Mouse (Mus musculus) myocyte (in vitro differentiated cells): Measurements from ENCODE around the gene Klhl3. TPM values are rescaled to one million over a fixed set of nuclear protein-coding genes. Genes with fewer than 3 reads are reported as not detected.

Source experiments
- H3K27me3 ChIP-seq: one replicate; pipeline ENCODE4 v1.6.1; 2011; ENCODE audit not compliant: control insufficient read depth, insufficient read depth, insufficient read length
- H3K36me3 ChIP-seq: one replicate; pipeline ENCODE4 v1.6.1; 2011; ENCODE audit not compliant: control insufficient read depth, insufficient read depth
- H3K4me2 ChIP-seq: one replicate; pipeline ENCODE4 v1.6.1; 2011; ENCODE audit warnings: low read depth, control low read depth
- H3K4me3 ChIP-seq: one replicate; pipeline ENCODE4 v1.5.1; 2011; ENCODE audit warnings: mild to moderate bottlenecking, control low read depth, moderate library complexity
- H3K79me2 ChIP-seq: one replicate; pipeline ENCODE4 v1.6.1; 2011; ENCODE audit not compliant: control insufficient read depth, insufficient read depth
- H3ac ChIP-seq: one replicate; pipeline ENCODE4 v1.6.1; 2011; ENCODE audit not compliant: control insufficient read depth, insufficient read length
- CEBPB ChIP-seq: IDR thresholded peaks from 2 replicates; pipeline ENCODE4 v1.6.1; 2011; ENCODE audit warnings: mild to moderate bottlenecking, moderate library complexity; ENCODE audit not compliant: poor library complexity, insufficient read depth, severe bottlenecking
- E2F4 ChIP-seq: IDR thresholded peaks from one replicate; pipeline ENCODE4 v1.6.1; 2011; ENCODE audit warnings: mild to moderate bottlenecking, control low read depth, moderate library complexity; ENCODE audit not compliant: insufficient read depth
- MAX ChIP-seq: IDR thresholded peaks from one replicate; pipeline ENCODE4 v1.6.1; 2011; ENCODE audit warnings: low read depth, mild to moderate bottlenecking, control low read depth
- MYOD1 ChIP-seq, 3 experiments: IDR thresholded peaks; one replicate each; pipeline ENCODE4 v1.6.1; 2011; ENCODE audit warnings: control low read depth in 2 of 3, low read depth in 2 of 3, mild to moderate bottlenecking in 2 of 3, moderate library complexity in 1 of 3; ENCODE audit not compliant: insufficient read length in 2 of 3, control insufficient read depth in 1 of 3
- MYOG ChIP-seq, 3 experiments: IDR thresholded peaks; one replicate each; pipeline ENCODE4 v1.6.1; 2011; ENCODE audit warnings: control low read depth in 2 of 3, low read depth in 2 of 3, mild to moderate bottlenecking in 2 of 3; ENCODE audit not compliant: insufficient read length in 2 of 3, control insufficient read depth in 1 of 3, insufficient read depth in 1 of 3
- POLR2A ChIP-seq: IDR thresholded peaks from one replicate; pipeline ENCODE4 v1.6.1; 2011; ENCODE audit warnings: low read depth, mild to moderate bottlenecking, control low read depth, moderate library complexity; ENCODE audit not compliant: insufficient read length
- POLR2AphosphoS2 ChIP-seq: IDR thresholded peaks from one replicate; pipeline ENCODE4 v1.6.1; 2011; ENCODE audit warnings: low read depth, control low read depth; ENCODE audit not compliant: insufficient read length
- REST ChIP-seq: IDR thresholded peaks from one replicate; pipeline ENCODE4 v1.6.1; 2011; ENCODE audit warnings: mild to moderate bottlenecking, control low read depth, moderate library complexity; ENCODE audit not compliant: insufficient read depth, insufficient read length
- SRF ChIP-seq: IDR thresholded peaks from one replicate; pipeline ENCODE4 v1.6.1; 2011; ENCODE audit warnings: low read depth; ENCODE audit not compliant: control insufficient read depth, insufficient read length
- TCF12 ChIP-seq: IDR thresholded peaks from one replicate; pipeline ENCODE4 v1.6.1; 2011; ENCODE audit warnings: mild to moderate bottlenecking, control low read depth; ENCODE audit not compliant: poor library complexity, insufficient read depth, severe bottlenecking
- TCF3 ChIP-seq: IDR thresholded peaks from one replicate; pipeline ENCODE4 v1.6.1; 2011; ENCODE audit warnings: low read depth, control low read depth; ENCODE audit not compliant: insufficient read length
- USF1 ChIP-seq: IDR thresholded peaks from one replicate; pipeline ENCODE4 v1.6.1; 2011; ENCODE audit warnings: low read depth, mild to moderate bottlenecking, control low read depth, moderate library complexity
- polyA plus RNA-seq: library from polyadenylated mRNA; unstranded; fragments of >200 nt; fragmentation: generic; extraction: Trizol; gene quantifications from one replicate; pipeline ENCODE4 v1.2.1, GENCODE M21; 2012; ENCODE audit warnings: missing spikeins

The Klhl3 gene
- 0.01 TPM for polyA plus RNA-seq

GRCm38 (mm10) chr13:58113061-58113900, at the start of gene Klhl3:
Gene Klhl3 (minus strand): TSS chr13:58113592.
- peak within 1 kb of the TSS; percentile 45 for H3K4me2 ChIP-seq
- no peak within 1 kb of the TSS for H3ac ChIP-seq
- H3K4me3 ChIP-seq = no peak within 1 kb of the TSS
- H3K79me2 ChIP-seq = no peaks in the 10 kb centered on the region
- H3K27me3 ChIP-seq = no peaks in the 10 kb centered on the region
- TF ChIP-seq E2F4 = no peak
- no peak for TF ChIP-seq USF1
- TF ChIP-seq MYOG (IDR thresholded peaks at IDR 0.05; ENCODE audit: control insufficient read depth in 1 of 3, insufficient read depth in 1 of 3, insufficient read length in 2 of 3, low read depth in 2 of 3) = no peak
- TF ChIP-seq REST = no peak
- TF ChIP-seq TCF3 = no peak
- no peak for TF ChIP-seq TCF12
- TF ChIP-seq MAX = no peak
- TF ChIP-seq CEBPB = no peak
- no peak for TF ChIP-seq MYOD1 (IDR thresholded peaks at IDR 0.05; ENCODE audit: control insufficient read depth in 1 of 3, insufficient read length in 2 of 3, low read depth in 2 of 3)
- TF ChIP-seq POLR2AphosphoS2 = no peak
- no peak for TF ChIP-seq SRF
- TF ChIP-seq POLR2A = no peak
- no peaks in the 10 kb centered on the region for H3K36me3 ChIP-seq

DNA sequence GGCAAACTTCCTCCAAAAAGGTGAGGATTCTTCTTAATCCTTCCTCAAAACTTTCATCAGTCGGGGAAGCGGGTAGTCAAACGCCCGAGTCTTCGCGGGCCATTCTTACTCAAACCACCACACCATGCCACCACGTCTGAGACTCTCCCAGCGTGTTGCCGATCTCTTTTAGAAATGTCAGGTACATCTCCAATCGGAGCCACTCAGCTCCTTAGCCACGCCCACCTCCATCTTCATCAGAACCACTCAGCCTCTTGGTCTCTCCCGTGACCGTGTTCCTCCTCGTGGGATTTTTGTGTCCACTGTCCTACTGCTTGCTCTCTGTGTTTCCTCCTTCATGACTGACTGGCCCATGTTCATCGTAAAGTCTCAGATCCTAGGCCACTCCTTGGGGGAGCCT, 47.4 kb upstream of the Klhl3 start:
- Histone ChIP-seq H3K36me3 (no peaks in the 10 kb centered on the region), H3K79me2 (no peaks in the 10 kb centered on the region), H3K4me3 (no peak overlapping the region), H3K27me3 (no peaks in the 10 kb centered on the region), H3ac (no peak overlapping the region), H3K4me2 (no peak overlapping the region)
- no peak for TF ChIP-seq MYOD1 (IDR thresholded peaks at IDR 0.05; ENCODE audit: control insufficient read depth in 1 of 3, insufficient read length in 2 of 3, low read depth in 2 of 3)

DNA sequence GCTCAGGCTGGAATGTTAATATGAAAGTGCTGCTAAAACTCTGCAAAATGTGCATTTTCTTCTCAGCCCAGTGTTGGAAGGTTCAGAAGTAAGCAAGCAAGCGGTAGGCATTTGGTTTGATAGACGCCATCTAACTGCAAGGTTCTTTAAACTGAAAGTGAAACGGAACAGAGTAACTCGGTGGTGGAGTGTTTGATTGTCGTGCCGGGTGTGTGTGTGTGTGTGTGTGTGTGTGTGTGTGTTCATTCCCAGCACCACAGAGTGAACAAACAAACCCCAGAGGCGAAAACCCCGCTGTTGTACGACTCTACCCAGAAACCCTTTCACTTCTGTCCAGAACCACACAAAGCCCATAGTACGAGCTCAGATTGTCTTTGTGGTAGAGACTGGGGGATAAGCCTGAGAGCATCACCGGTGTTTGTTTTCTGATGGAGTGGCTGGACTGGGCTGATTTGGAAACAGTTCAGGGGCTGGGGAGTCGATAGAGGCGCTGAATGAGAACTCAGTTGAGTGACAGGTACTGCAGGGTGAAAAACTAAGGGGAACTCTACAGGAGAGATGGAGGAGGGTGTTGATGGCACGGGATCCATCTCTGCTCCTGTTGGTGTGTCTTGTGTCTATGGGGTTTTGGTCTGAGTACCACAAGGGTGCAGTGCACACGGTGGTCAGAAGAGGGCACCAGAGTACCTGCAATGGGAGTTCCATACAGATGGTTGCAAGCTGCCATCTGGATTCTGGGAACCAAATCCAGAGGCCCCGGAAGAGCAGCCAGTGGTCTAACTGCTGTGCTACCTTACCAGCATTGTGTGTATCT, 44.9 kb upstream of the Klhl3 start:
- H3K4me2 ChIP-seq = peak overlapping the region; percentile 77
- TF ChIP-seq MAX = no peak
- TF ChIP-seq POLR2A = no peak
- no peak for TF ChIP-seq MYOD1 (IDR thresholded peaks at IDR 0.05; ENCODE audit: control insufficient read depth in 1 of 3, insufficient read length in 2 of 3, low read depth in 2 of 3)
- TF ChIP-seq MYOG (IDR thresholded peaks at IDR 0.05; ENCODE audit: control insufficient read depth in 1 of 3, insufficient read depth in 1 of 3, insufficient read length in 2 of 3, low read depth in 2 of 3) = no peak
- TF ChIP-seq REST = no peak
- H3K79me2 ChIP-seq = no peaks in the 10 kb centered on the region

DNA sequence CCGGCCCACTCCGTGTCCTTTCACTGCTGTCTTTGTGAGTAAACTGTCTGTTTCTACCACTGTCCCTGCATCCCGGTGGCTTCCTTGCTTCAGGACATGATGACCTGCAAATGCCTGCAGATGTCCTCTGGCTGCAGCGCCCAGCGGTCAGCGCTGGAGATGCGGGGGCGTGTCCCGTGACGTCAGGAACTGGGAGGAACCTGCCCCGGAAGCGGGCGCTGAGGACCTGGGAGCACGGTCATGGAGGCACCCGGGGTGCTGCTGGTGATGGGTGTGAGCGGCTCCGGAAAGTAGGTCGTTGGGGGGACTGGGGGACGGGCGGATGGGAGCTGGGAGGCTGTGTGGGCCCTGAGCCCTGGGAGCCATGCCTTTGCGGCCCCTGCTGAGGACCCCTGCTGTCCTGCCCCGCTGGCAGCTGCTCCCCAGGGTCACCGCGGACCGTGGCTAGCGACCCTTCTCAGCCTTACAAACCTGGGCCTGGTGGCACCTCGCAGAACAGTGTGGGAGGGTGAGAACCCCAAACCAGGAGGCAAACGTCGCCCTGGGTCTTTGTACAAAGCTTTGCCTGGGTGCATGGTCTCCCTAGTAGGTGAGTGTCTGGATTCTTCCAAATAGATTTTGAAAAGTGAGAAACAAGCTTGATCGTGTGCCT, 44.2 kb upstream of the Klhl3 start, which contains the start of gene Idnk:
Gene Idnk, plus strand, starts transcription at position 203 of the 652 bp plus-strand sequence.
- TF ChIP-seq MYOG (IDR thresholded peaks at IDR 0.05; ENCODE audit: control insufficient read depth in 1 of 3, insufficient read depth in 1 of 3, insufficient read length in 2 of 3, low read depth in 2 of 3) (peak in 1 of 3 experiments; percentile 63), TCF3 (no peak), SRF (no peak), TCF12 (no peak), POLR2AphosphoS2 (peak; percentile 75), POLR2A (peak; percentile 74), USF1 (no peak), MAX (no peak), REST (no peak), CEBPB (no peak), MYOD1 (IDR thresholded peaks at IDR 0.05; ENCODE audit: control insufficient read depth in 1 of 3, insufficient read length in 2 of 3, low read depth in 2 of 3) (peak in 1 of 3 experiments; percentile 38), E2F4 (no peak)
- peaks cover 4% of the 10 kb centered on the region for H3K27me3 ChIP-seq

More for the DNA sequence above, 44.9 kb upstream of the Klhl3 start:
- H3K36me3 ChIP-seq = no peaks in the 10 kb centered on the region
- H3K4me3 ChIP-seq = peak overlapping the region; percentile 54
- H3K27me3 ChIP-seq = peaks cover 4% of the 10 kb centered on the region
- H3ac ChIP-seq = peak overlapping the region; percentile 26

More for the DNA sequence above, 44.2 kb upstream of the Klhl3 start, which contains the start of gene Idnk:
- Histone ChIP-seq H3K4me2 (peak within 1 kb of the TSS; percentile 77), H3K4me3 (peak within 1 kb of the TSS; percentile 54), H3K79me2 (no peaks in the 10 kb centered on the region), H3ac (peak within 1 kb of the TSS; percentile 26), H3K36me3 (no peaks in the 10 kb centered on the region)
